Mouse (Mus musculus) liver, postnatal 0 days (tissue): Measurements from ENCODE around the gene Zfp879. TPM values are rescaled to one million over a fixed set of nuclear protein-coding genes. Genes with fewer than 3 reads are reported as not detected.

Experiments used
- ATAC-seq: fragments of 200-750 bp; cut with Nextera tagmentation; 2 replicates; pipeline ENCODE4 v1.8.0; 2017; ENCODE audit warnings: mild to moderate bottlenecking, moderate library complexity
- DNase-seq: peaks from one replicate; pipeline ENCODE4 v3.0.0-alpha.2; 2016
- H3K27ac ChIP-seq: fragments of 300-500 bp; sonication (generic); 2 replicates; pipeline ENCODE4 v1.5.1; 2014; ENCODE audit warnings: antibody characterized with exemption, moderate library complexity, mild to moderate bottlenecking, low read depth
- H3K27me3 ChIP-seq: fragments of 300-500 bp; sonication (generic); 2 replicates; pipeline ENCODE4 v1.6.1; 2014; ENCODE audit warnings: low read length, control low read depth, mixed read lengths; ENCODE audit not compliant: insufficient read depth
- H3K36me3 ChIP-seq: fragments of 300-500 bp; sonication (generic); replicated peaks from 2 replicates; pipeline ENCODE4 v1.6.1; 2014; ENCODE audit warnings: mild to moderate bottlenecking, control low read depth, low read length, moderate library complexity, mixed read lengths; ENCODE audit not compliant: insufficient read depth
- H3K4me1 ChIP-seq: fragments of 300-500 bp; sonication (generic); 2 replicates; pipeline ENCODE4 v1.6.1; 2014; ENCODE audit warnings: antibody characterized with exemption, mild to moderate bottlenecking, control low read depth; ENCODE audit not compliant: insufficient read depth
- H3K4me2 ChIP-seq: fragments of 300-500 bp; sonication (generic); 2 replicates; pipeline ENCODE4 v1.6.1; 2014; ENCODE audit warnings: low read depth, mild to moderate bottlenecking, low read length, moderate library complexity, mixed read lengths
- H3K4me3 ChIP-seq: fragments of 300-500 bp; sonication (generic); 2 replicates; pipeline ENCODE4 v1.5.1; 2014; ENCODE audit warnings: low read depth, low read length
- H3K9ac ChIP-seq: fragments of 300-500 bp; sonication (generic); replicated peaks from 2 replicates; pipeline ENCODE4 v1.6.1; 2014; ENCODE audit warnings: mild to moderate bottlenecking, moderate library complexity
- H3K9me3 ChIP-seq: fragments of 300-500 bp; sonication (generic); 2 replicates; pipeline ENCODE4 v1.6.1; 2016; ENCODE audit warnings: mild to moderate bottlenecking, control low read depth, low read length, mixed read lengths
- CTCF ChIP-seq: sonication (generic); IDR thresholded peaks from 2 replicates; pipeline ENCODE4 v1.5.1; 2016; ENCODE audit warnings: antibody characterized with exemption, low read depth
- EP300 ChIP-seq: IDR thresholded peaks from 2 replicates; pipeline ENCODE4 v1.6.1; 2016; ENCODE audit warnings: antibody characterized with exemption, low read depth, mild to moderate bottlenecking
- WGBS: fragments of 180-500 bp; shearing (Covaris S2); extraction: QIAGEN DNeasy Blood & Tissue Kit; methylation state at CpG from one replicate; pipeline ENCODE4 v1.1.7; 2014; ENCODE audit not compliant: insufficient replicate concordance; 5-methylcytosine and 5-hydroxymethylcytosine counted together
- polyA plus RNA-seq: library from polyadenylated mRNA; unstranded; fragments of >200 nt; fragmentation: Nextera tagmentation; extraction: Ambion mirVana; gene quantifications from 2 replicates; pipeline ENCODE4 v1.2.1, GENCODE M21; 2015

The Zfp879 gene
- polyA plus RNA-seq = 0.08 and 0.15 TPM in 2 replicates

DNA sequence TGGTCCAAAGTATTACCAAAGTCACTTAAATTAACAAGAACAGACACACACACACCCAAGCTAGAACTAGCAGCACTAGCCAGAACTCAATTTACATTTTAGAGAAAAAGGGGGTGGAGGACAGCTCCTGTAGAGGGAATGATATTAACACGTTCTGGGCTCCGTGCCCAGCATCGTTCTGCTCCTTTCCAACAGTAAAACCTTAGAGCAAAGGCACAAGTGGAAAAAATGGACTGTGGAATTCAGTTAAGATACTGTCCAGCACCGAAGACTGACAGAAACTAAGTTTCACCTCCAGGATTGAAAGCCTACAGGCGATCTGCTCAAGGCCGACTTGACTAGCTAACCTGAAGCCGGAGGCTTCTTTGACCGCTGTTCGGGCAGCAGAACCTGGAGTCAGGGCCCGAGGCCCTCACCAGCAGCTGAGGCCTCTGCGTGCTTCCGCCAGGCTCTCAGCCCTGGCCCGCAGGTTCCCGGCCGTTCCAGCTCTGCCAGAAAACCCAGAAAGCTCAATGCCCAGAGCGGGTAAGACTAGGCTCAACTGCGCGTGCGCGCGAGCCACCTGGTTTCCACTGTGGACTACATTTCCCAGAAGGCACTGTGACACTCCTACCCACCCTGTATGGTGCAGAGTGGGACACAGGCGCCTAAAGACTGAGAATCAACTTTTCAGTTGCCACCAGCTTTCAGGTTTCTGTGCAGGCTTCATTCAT, at the start of gene Zfp879:
Zfp879 (minus strand) TSS at position 530 of the 713 bp plus-strand sequence.
- Histone ChIP-seq H3K4me2 (peak within 1 kb of the TSS; percentile 70), H3K27ac (no peak within 1 kb of the TSS), H3K4me1 (no peaks in the 10 kb centered on the region), H3K36me3 (no peaks in the 10 kb centered on the region), H3K9ac (peak within 1 kb of the TSS; percentile 47; the same call in 1 of the 2 replicates), H3K27me3 (no peaks in the 10 kb centered on the region), H3K9me3 (no peaks in the 10 kb centered on the region), H3K4me3 (peak within 1 kb of the TSS; percentile 38)
- ATAC-seq = peak; percentile 91
- DNase-seq = peak; percentile 87
- 22% methylated on average over 22 of the region's 22 CpGs for WGBS
- TF ChIP-seq CTCF (no peak), EP300 (no peak)

GRCm38 (mm10) chr11:50887390-50888128, 46.2 kb upstream of the Zfp879 start, which contains the start of gene Zfp454:
TSS of gene Zfp454 (minus strand) at chr11:50887651.
- DNase-seq (peak; percentile 54), ATAC-seq (peak; percentile 79)
- H3K27me3 ChIP-seq = no peaks in the 10 kb centered on the region
- no peaks in the 10 kb centered on the region for H3K9me3 ChIP-seq
- peaks cover 5% of the 10 kb centered on the region for H3K4me1 ChIP-seq
- H3K36me3 ChIP-seq = no peaks in the 10 kb centered on the region
- WGBS = 7% methylated on average over 26 of the region's 26 CpGs
- 0 out of 2 replicates have a peak within 1 kb of the TSS, but pooled peaks have one; percentile 5 for H3K9ac ChIP-seq
- no peak within 1 kb of the TSS for H3K27ac ChIP-seq
- H3K4me2 ChIP-seq = peak within 1 kb of the TSS; percentile 63
- TF ChIP-seq EP300 (no peak), CTCF (no peak)
- H3K4me3 ChIP-seq = peak within 1 kb of the TSS; percentile 25

- H3K4me3 ChIP-seq = peak overlapping the region; percentile 25
- no peak overlapping the region for H3K27ac ChIP-seq
- no peaks in the 10 kb centered on the region for H3K36me3 ChIP-seq
- no peak for ATAC-seq
- no peak for TF ChIP-seq CTCF
- TF ChIP-seq EP300 = no peak
- peak overlapping the region; percentile 63 for H3K4me2 ChIP-seq
- peaks cover 5% of the 10 kb centered on the region for H3K4me1 ChIP-seq
- H3K9ac ChIP-seq = 0 out of 2 replicates have a peak overlapping the region, but pooled peaks have one; percentile 5
- no peaks in the 10 kb centered on the region for H3K27me3 ChIP-seq
- 25% methylated on average over 10 of the region's 10 CpGs for WGBS
- no peak for DNase-seq
- H3K9me3 ChIP-seq = no peaks in the 10 kb centered on the region
Observed at GRCm38 (mm10) chr11:50886933-50887293, 45.6 kb upstream of the Zfp879 start.

DNA sequence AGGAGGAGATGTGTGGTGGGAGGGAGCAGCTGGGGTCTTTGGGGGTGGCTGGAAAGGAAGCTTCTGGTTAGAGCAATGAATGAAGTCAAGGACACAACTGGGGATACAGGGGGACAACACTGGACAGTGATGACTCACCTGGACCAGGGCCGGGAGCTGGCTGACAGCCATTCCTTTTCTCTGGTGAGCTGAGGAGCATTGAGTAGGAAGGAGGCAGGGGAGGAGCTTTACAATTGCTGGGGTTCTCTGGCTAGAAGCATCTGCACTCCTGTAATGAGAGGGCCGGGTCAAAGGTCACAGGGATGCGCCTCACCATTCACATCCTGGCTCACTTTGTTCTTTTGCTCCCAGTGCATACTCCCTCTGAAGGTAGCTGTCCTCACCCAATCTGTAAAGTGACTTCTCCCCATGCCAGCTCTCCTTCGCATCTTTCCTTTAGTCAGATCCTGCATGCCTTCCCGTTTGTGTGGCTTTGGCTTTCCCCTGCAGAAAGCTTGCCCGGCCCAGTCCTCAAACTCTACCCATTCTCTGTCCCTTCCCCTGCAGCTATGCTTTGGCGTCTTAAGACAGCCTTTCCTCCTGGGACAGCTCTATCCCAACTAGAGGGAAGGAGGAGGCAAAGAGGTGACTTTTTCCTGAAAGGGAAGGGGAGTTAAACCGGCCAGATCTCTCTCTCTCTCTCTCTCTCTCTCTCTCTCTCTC, 45.0 kb upstream of the Zfp879 start:
- Histone ChIP-seq H3K27me3 (no peaks in the 10 kb centered on the region), H3K9me3 (no peaks in the 10 kb centered on the region), H3K36me3 (no peaks in the 10 kb centered on the region), H3K4me3 (no peak overlapping the region), H3K4me1 (peaks cover 5% of the 10 kb centered on the region), H3K27ac (no peak overlapping the region), H3K4me2 (peak overlapping the region; percentile 63; the same call in 1 of the 2 replicates), H3K9ac (no peak overlapping the region)
- ATAC-seq = no peak
- no peak for TF ChIP-seq EP300
- no peak for TF ChIP-seq CTCF
- WGBS = 55% methylated on average over 8 of the region's 8 CpGs
- no peak for DNase-seq

DNA sequence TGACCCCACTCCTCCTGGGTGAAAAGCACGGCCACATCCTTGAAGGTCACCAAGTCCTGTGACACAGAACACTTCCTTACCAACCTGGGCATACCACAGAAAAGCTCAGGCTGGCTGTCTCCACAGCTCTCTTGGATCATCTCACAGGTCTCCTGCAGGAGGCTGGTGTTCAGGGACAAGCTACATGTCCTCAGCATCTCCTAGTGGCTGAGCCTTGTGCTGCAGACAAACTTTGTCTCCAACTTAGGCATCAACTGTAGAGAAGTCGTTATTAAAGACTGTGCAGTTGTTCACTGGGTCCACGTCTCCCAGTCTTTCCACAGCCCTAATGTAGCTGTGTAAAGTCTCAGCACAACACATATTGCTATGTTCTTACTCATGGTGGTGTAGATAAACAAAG, 42.4 kb upstream of the Zfp879 start:
- Histone ChIP-seq H3K4me3 (no peak overlapping the region), H3K4me1 (peaks cover 5% of the 10 kb centered on the region), H3K36me3 (no peaks in the 10 kb centered on the region), H3K9me3 (no peaks in the 10 kb centered on the region), H3K4me2 (no peak overlapping the region), H3K27ac (no peak overlapping the region), H3K27me3 (no peaks in the 10 kb centered on the region), H3K9ac (no peak overlapping the region)
- TF ChIP-seq CTCF (0 out of 2 replicates have a peak, but pooled peaks have one; percentile 17), EP300 (no peak)
- DNase-seq (no peak), ATAC-seq (no peak)
- 57% methylated on average over 3 of the region's 3 CpGs for WGBS

DNA sequence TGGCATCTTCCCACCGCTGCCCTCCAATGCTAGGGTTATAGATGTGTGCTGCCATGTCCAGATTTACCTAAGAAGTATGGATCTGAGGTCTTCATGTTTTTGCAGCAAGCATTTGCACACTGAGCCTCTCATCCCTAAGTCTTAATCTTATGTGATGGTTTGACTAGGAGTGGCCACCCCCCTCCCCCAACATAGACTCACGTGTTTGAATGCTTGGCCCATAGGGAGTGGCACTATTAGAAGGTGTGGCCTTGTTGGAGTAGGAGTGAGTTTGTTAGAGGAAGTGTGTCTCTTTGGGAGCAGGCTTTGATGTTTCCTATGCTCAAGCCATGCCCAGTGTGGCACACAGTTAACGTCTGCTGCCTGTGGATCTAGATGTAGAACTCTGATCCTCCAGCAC, 37.3 kb upstream of the Zfp879 start:
- Histone ChIP-seq H3K4me2 (no peak overlapping the region), H3K27ac (no peak overlapping the region), H3K36me3 (no peaks in the 10 kb centered on the region), H3K9me3 (no peaks in the 10 kb centered on the region; the same call in 1 of the 2 replicates), H3K4me3 (no peak overlapping the region), H3K27me3 (no peaks in the 10 kb centered on the region), H3K9ac (no peak overlapping the region), H3K4me1 (no peaks in the 10 kb centered on the region)
- TF ChIP-seq CTCF (no peak), EP300 (no peak)
- ATAC-seq (no peak), DNase-seq (no peak)
- WGBS = 65% methylated on average over 3 of the region's 3 CpGs
